Mouse (Mus musculus) ES-E14 (cell line): ENCODE measurements around the gene Lce1i.
"Not testable (repeated sequence)": the region's sequence is repeated elsewhere in the genome, so short reads cannot be mapped to it uniquely, and the experiment has no call there.

Source experiments
- CHD2 ChIP-seq: IDR thresholded peaks from 2 replicates; pipeline ENCODE4 v1.6.1; 2014; ENCODE audit warnings: mild to moderate bottlenecking, low read depth, low read length, inconsistent platforms
- MAFK ChIP-seq: IDR thresholded peaks from 2 replicates; pipeline ENCODE4 v1.6.1; 2014; ENCODE audit warnings: mild to moderate bottlenecking, low read depth, low read length, inconsistent platforms; ENCODE audit not compliant: insufficient read depth

GRCm38 (mm10) chr3:92816036-92816435 lies 37.3 kb upstream of the Lce1i start:
- not testable (repeated sequence) for TF ChIP-seq MAFK, CHD2
